Mouse (Mus musculus) T-cell, adult 2 months (primary cell): Measurements from ENCODE around the gene Mrpl53.
A peak's percentile ranks its signal among the peaks of the same experiment; 100 is the strongest.

Experiments used
- DNase-seq: peaks from one replicate; pipeline ENCODE4 v3.0.0; 2022; ENCODE audit warnings: low spot score

The Mrpl53 gene

DNA sequence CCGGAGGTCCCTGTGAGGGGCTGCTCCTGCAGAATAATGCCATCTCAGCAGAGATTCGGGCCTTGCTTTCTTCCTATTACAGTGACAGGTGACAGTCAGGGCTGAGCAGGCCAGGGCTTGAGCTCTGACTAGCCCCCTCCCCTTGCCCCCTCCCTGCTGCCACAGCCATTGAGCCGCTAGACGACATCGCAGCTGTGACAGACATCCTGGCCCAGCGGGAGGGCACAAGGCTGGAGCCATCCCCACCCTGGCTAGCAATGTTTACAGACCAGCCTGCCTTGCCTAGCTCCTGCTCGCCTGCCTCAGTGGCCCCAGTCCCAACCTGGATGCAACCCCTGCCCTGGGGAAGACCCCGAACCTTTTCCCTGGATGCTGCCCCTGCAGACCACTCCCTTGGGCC, 42.9 kb downstream of the Mrpl53 start:
- no peak for DNase-seq

- DNase-seq, result no peak
Observed at GRCm38 (mm10) chr6:83153038-83153437, 44.2 kb downstream of the Mrpl53 start.

- no peak for DNase-seq
Observed at GRCm38 (mm10) chr6:83153485-83153884, 44.6 kb downstream of the Mrpl53 start.

DNA sequence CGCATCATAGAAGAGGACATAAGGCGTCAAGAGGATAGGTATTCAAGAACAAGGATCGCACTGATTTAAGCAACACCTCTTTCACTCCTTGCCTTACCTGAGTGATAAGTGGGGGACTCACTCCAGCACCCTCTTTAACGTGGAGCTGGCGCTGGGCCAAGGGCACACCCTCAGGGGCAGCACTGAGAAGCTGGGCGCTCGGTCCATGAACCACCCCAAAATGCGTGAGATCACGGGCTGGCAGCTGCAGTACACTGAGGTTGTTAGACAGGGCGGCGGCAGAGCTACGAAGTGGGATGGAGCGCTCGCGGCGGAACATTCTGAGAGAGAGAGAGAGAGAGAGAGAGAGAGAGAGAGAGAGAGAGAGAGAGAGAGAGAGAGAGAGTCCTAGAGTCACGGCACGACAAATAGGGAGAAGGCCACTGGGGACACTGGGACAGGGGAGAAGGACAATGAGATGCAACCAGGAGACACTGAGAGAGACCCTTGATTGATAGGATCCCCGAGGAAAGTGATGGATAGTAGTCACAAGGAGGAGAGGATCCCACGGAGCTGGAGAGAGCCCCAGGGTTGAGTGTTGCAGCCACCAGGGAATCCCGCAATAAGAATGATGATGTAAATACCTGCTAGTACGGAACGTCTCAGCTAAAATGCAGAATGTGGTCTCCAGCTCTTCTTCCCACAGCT, 46.9 kb downstream of the Mrpl53 start:
- DNase-seq, result no peak

- peak; percentile 39 for DNase-seq
Observed at GRCm38 (mm10) chr6:83156259-83156684, 47.4 kb downstream of the Mrpl53 start, which contains the start of the genes Wdr54 and 1700003E16Rik. Gene Wdr54, minus strand, starts transcription at chr6:83156397. Gene 1700003E16Rik, plus strand, starts transcription at chr6:83156404.

- peak; percentile 61 for DNase-seq
Observed at GRCm38 (mm10) chr6:83159456-83159855, 50.6 kb downstream of the Mrpl53 start.
